Comparison of ENCODE assay signal across 21 mouse cellular contexts in genomic region chr7:136088785-136089184, GRCm38 (mm10).
A peak's percentile ranks its signal among the peaks of the same experiment; 100 is the strongest.
DNase-seq lines count a peak whose midpoint lies in the region; ATAC-seq lines count a peak whose summit lies in the region.
"Had no signal": no experiment of that assay in that cellular context is flagged by ENCODE, and none has a peak within 500 bp of the region (broad histone marks: within the 10 kb centered on the region; RNA-seq: fewer than 3 reads in every experiment).

No protein-coding gene starts in this region.

- DNase-seq in cerebellum, postnatal 10 days = peak; percentile 53 to 75
- no peak for DNase-seq in cerebellum, postnatal 25 days
- DNase-seq in embryonic facial prominence, embryonic 10.5 days (ENCODE audit: low spot score) = no peak
- peak; percentile 57 for DNase-seq in embryonic facial prominence, embryonic 14.5 days (ENCODE audit: low spot score)
- DNase-seq in lung, postnatal 10 days = no peak
- no peak for DNase-seq in neural tube, embryonic 10.5 days (ENCODE audit: extremely low spot score, low spot score)
- DNase-seq: adrenal gland, adult 8-10 months; adrenal gland, postnatal 36 days; B cell, adult 2 months; cerebellum, adult 2 months; embryo, embryonic 11 days; gastrocnemius, adult 2 months; gastrocnemius, postnatal 25 days; heart, postnatal 36 days had no signal

- WGBS in embryonic facial prominence, embryonic 10.5 days = 71% methylated on average over 6 of the region's 6 CpGs
- 39% methylated on average over 6 of the region's 6 CpGs for WGBS in embryonic facial prominence, embryonic 14.5 days
- WGBS in limb, embryonic 13.5 days = 35% methylated on average over 6 of the region's 6 CpGs

- H3K9ac ChIP-seq in embryonic facial prominence, embryonic 14.5 days (ENCODE audit: low read depth, low read length) = no peak overlapping the region
- H3K9ac ChIP-seq in limb, embryonic 13.5 days = 0 out of 2 replicates have a peak overlapping the region, but pooled peaks have one; percentile 9
- H3K9ac ChIP-seq: forebrain, embryonic 13.5 days; heart, embryonic 13.5 days; hindbrain, embryonic 15.5 days had no signal

- H3K27me3 ChIP-seq in embryonic facial prominence, embryonic 10.5 days (replicated peaks; ENCODE audit: low read depth, poor library complexity, severe bottlenecking) = peaks cover 20% of the 10 kb centered on the region
- 0 out of 2 replicates have a peak, but pooled peaks cover 6% of the 10 kb centered on the region for H3K27me3 ChIP-seq in embryonic facial prominence, embryonic 14.5 days (replicated peaks; ENCODE audit: control insufficient read depth, insufficient read depth, low read length)
- H3K27me3 ChIP-seq in limb, embryonic 13.5 days = peaks cover 33% of the 10 kb centered on the region
- H3K27me3 ChIP-seq: hindbrain, embryonic 15.5 days had no signal

- no peak for ATAC-seq in embryonic facial prominence, embryonic 14.5 days (ENCODE audit: low read depth)
- peak; percentile 44; the same call in 1 of the 2 replicates for ATAC-seq in limb, embryonic 13.5 days (ENCODE audit: low FRiP score, low read depth)
- ATAC-seq in megakaryocyte-erythroid progenitor cell, adult 5-6 weeks (replicated peaks; ENCODE audit: low FRiP score, low TSS enrichment, poor library complexity, severe bottlenecking) = no peak
- ATAC-seq: CD4-positive, CD25-positive, alpha-beta regulatory T cell, adult 4 months; forebrain, embryonic 13.5 days had no signal

- H3K36me3 ChIP-seq in embryonic facial prominence, embryonic 10.5 days (replicated peaks) = no peaks in the 10 kb centered on the region
- no peaks in the 10 kb centered on the region for H3K36me3 ChIP-seq in embryonic facial prominence, embryonic 14.5 days (ENCODE audit: control insufficient read depth, insufficient read depth, low read length)
- no peaks in the 10 kb centered on the region for H3K36me3 ChIP-seq in limb, embryonic 13.5 days
- H3K36me3 ChIP-seq: G1E; heart, embryonic 13.5 days; hindbrain, embryonic 15.5 days had no signal

- no peak overlapping the region for H3K4me2 ChIP-seq in embryonic facial prominence, embryonic 14.5 days (ENCODE audit: low read depth, low read length)
- H3K4me2 ChIP-seq in limb, embryonic 13.5 days (replicated peaks) = peak overlapping the region; percentile 27
- H3K4me2 ChIP-seq: forebrain, embryonic 13.5 days; heart, embryonic 13.5 days; hindbrain, embryonic 15.5 days had no signal

- no peaks in the 10 kb centered on the region for H3K9me3 ChIP-seq in embryonic facial prominence, embryonic 10.5 days
- no peaks in the 10 kb centered on the region for H3K9me3 ChIP-seq in embryonic facial prominence, embryonic 14.5 days (ENCODE audit: control insufficient read depth, low read length)
- H3K9me3 ChIP-seq in limb, embryonic 13.5 days = no peaks in the 10 kb centered on the region
- H3K9me3 ChIP-seq: forebrain, embryonic 13.5 days; heart, embryonic 13.5 days; hindbrain, embryonic 15.5 days had no signal

- H3K27ac ChIP-seq in embryonic facial prominence, embryonic 10.5 days (replicated peaks) = peak overlapping the region; percentile 24
- peak overlapping the region; percentile 52; the same call in 1 of the 2 replicates for H3K27ac ChIP-seq in embryonic facial prominence, embryonic 14.5 days (replicated peaks; ENCODE audit: low read depth, low read length)
- peak overlapping the region; percentile 69; the same call in 1 of the 2 replicates for H3K27ac ChIP-seq in limb, embryonic 13.5 days
- H3K27ac ChIP-seq: forebrain, embryonic 13.5 days; gastrocnemius, adult 2 months; heart, embryonic 13.5 days; hindbrain, embryonic 15.5 days had no signal

- no peak overlapping the region for H3K4me3 ChIP-seq in embryonic facial prominence, embryonic 10.5 days
- no peak overlapping the region for H3K4me3 ChIP-seq in embryonic facial prominence, embryonic 14.5 days (ENCODE audit: low read depth, low read length)
- no peak overlapping the region for H3K4me3 ChIP-seq in limb, embryonic 13.5 days
- H3K4me3 ChIP-seq: forebrain, embryonic 13.5 days; gastrocnemius, adult 2 months; heart, embryonic 13.5 days; hindbrain, embryonic 15.5 days had no signal

- H3K4me1 ChIP-seq in embryonic facial prominence, embryonic 10.5 days = peaks cover 45% of the 10 kb centered on the region
- peaks cover 11% of the 10 kb centered on the region for H3K4me1 ChIP-seq in embryonic facial prominence, embryonic 14.5 days (ENCODE audit: control insufficient read depth, insufficient read depth, low read length)
- peaks cover 50% of the 10 kb centered on the region for H3K4me1 ChIP-seq in limb, embryonic 13.5 days

Comparison
In these comparisons a context has a peak if more than half of its experiments do, and no peak if none do; other contexts are left out.
1. DNase-seq: peak in cerebellum, postnatal 10 days (2 of 2) and embryonic facial prominence, embryonic 14.5 days (single experiment); none in cerebellum, postnatal 25 days (0 of 2), embryonic facial prominence, embryonic 10.5 days (single experiment), lung, postnatal 10 days (single experiment) and neural tube, embryonic 10.5 days (single experiment).
2. Peak in every context shown above with its lines, with median percentiles within 50 percentile points of each other: H3K27ac ChIP-seq.